Mouse (Mus musculus): ENCODE results near the gene Wdr31.

DNA sequence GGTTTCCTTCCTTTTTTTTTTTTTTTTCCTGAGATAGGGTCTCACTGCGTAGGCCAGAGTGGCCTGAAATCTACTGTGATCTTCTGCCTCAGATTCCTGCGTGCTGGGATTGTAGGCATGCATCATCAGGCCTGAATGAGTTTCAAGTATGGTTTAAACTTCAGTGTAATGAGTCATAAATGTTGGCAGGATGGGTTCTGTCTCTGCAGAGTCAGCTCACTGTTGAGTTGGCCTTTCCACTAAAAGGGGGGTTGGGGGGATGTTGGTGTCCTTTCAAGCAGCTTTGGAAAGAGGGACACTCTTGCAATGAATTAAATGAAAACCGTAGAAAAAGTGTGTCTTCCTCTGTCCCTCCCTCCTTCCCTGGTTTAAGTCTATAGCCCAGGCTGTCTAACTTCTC, 71.7 kb downstream of the Wdr31 start:
- TF ChIP-seq CTCF (IDR thresholded peaks at IDR 0.05; ENCODE audit: low read depth, low read length) (no peak), TAL1 (conservative IDR thresholded peaks at IDR 0.05; ENCODE audit: low read depth, low read length) (no peak)
